Mouse (Mus musculus) CH12.LX (cell line): ENCODE measurements around the gene Unkl. TPM values are rescaled to one million over a fixed set of nuclear protein-coding genes. Genes with fewer than 3 reads are reported as not detected.

Experiments
- DNase-seq: peaks from one replicate; pipeline ENCODE4 v3.0.0-alpha.2; 2013; ENCODE audit errors: extremely low read depth
- H3K27ac ChIP-seq: 2 replicates; pipeline ENCODE4 v1.5.1; 2012; ENCODE audit warnings: low read depth, mild to moderate bottlenecking, control low read depth, moderate library complexity; ENCODE audit not compliant: insufficient read depth
- H3K27me3 ChIP-seq: replicated peaks from 2 replicates; pipeline ENCODE3; 2012; ENCODE audit warnings: inconsistent platforms
- H3K36me3 ChIP-seq, 2 experiments: replicated peaks in 1 of 2; 2 replicates each; pipeline versions ENCODE3 to v1.6.1; 2012; ENCODE audit warnings: inconsistent platforms in 1 of 2, low read length in 1 of 2, mild to moderate bottlenecking in 1 of 2, mixed read lengths in 1 of 2, moderate library complexity in 1 of 2; ENCODE audit not compliant: control insufficient read depth in 1 of 2, insufficient read depth in 1 of 2
- H3K4me1 ChIP-seq, 2 experiments: 2 replicates each; pipeline ENCODE4 v1.6.1; 2012; ENCODE audit warnings: inconsistent platforms in 1 of 2, moderate library complexity in 1 of 2; ENCODE audit not compliant: insufficient read depth in 2 of 2, control insufficient read depth in 1 of 2
- H3K4me2 ChIP-seq: 2 replicates; pipeline ENCODE4 v1.6.1; 2012; ENCODE audit warnings: low read depth, mild to moderate bottlenecking, control low read depth; ENCODE audit not compliant: poor library complexity, insufficient read depth, severe bottlenecking
- H3K4me3 ChIP-seq, 3 experiments: fragments of 150-350 bp in 1 of 3; sonication (generic) in 1 of 3; replicated peaks in 1 of 3; 2 replicates each; pipeline versions ENCODE3 to v1.5.1; 2011 to 2012; ENCODE audit warnings: low read depth in 2 of 3, low read length in 2 of 3, mild to moderate bottlenecking in 2 of 3, moderate library complexity in 2 of 3, control low read depth in 1 of 3, improper control_type of control experiment in 1 of 3, inconsistent platforms in 1 of 3, mixed read lengths in 1 of 3; ENCODE audit not compliant: poor library complexity in 1 of 3
- H3K79me2 ChIP-seq: replicated peaks from 2 replicates; pipeline ENCODE4 v1.6.1; 2012; ENCODE audit warnings: mild to moderate bottlenecking, moderate library complexity; ENCODE audit not compliant: control insufficient read depth, poor library complexity, insufficient read depth, severe bottlenecking; ENCODE audit errors: extremely low read depth
- H3K9ac ChIP-seq: 2 replicates; pipeline ENCODE4 v1.6.1; 2012; ENCODE audit warnings: low read depth, mild to moderate bottlenecking, control low read depth, moderate library complexity; ENCODE audit not compliant: insufficient read depth
- H3K9me3 ChIP-seq: replicated peaks from 2 replicates; pipeline ENCODE3; 2012; ENCODE audit warnings: low read length, inconsistent platforms, mixed read lengths
- CTCF ChIP-seq, 2 experiments: IDR thresholded peaks in 1 of 2; conservative IDR thresholded peaks in 1 of 2; 2 replicates each; pipeline ENCODE4 v1.5.1; 2011 to 2012; ENCODE audit warnings: low read depth in 2 of 2, low read length in 2 of 2, improper control_type of control experiment in 1 of 2, inconsistent platforms in 1 of 2, mild to moderate bottlenecking in 1 of 2, moderate library complexity in 1 of 2
- GABPA ChIP-seq: IDR thresholded peaks from 2 replicates; pipeline ENCODE4 v1.6.1; 2012; ENCODE audit warnings: low read depth, low read length, improper control_type of control experiment, inconsistent platforms; ENCODE audit not compliant: insufficient replicate concordance
- HCFC1 ChIP-seq: IDR thresholded peaks from 2 replicates; pipeline ENCODE4 v1.6.1; 2012; ENCODE audit warnings: low read depth, mild to moderate bottlenecking, inconsistent platforms, low read length, improper control_type of control experiment
- IRF4 ChIP-seq: IDR thresholded peaks from 2 replicates; pipeline ENCODE4 v1.6.1; 2014; ENCODE audit warnings: low read depth, mild to moderate bottlenecking, inconsistent platforms, low read length, improper control_type of control experiment
- JUN ChIP-seq: IDR thresholded peaks from 2 replicates; pipeline ENCODE4 v1.6.1; 2011; ENCODE audit warnings: low read depth, mild to moderate bottlenecking, low read length, improper control_type of control experiment, moderate library complexity; ENCODE audit not compliant: insufficient read depth
- MAFK ChIP-seq: IDR thresholded peaks from 2 replicates; pipeline ENCODE4 v1.6.1; 2011; ENCODE audit warnings: low read length, improper control_type of control experiment; ENCODE audit not compliant: insufficient replicate concordance
- MAX ChIP-seq: IDR thresholded peaks from 2 replicates; pipeline ENCODE4 v1.6.1; 2011; ENCODE audit warnings: low read length, improper control_type of control experiment
- MAZ ChIP-seq: IDR thresholded peaks from 2 replicates; pipeline ENCODE4 v1.6.1; 2012; ENCODE audit warnings: low read depth, mild to moderate bottlenecking, inconsistent platforms, low read length, improper control_type of control experiment, moderate library complexity
- MEF2A ChIP-seq: IDR thresholded peaks from 2 replicates; pipeline ENCODE4 v1.6.1; 2014; ENCODE audit warnings: low read depth, mild to moderate bottlenecking, inconsistent platforms, low read length, improper control_type of control experiment, borderline replicate concordance
- MXI1 ChIP-seq: IDR thresholded peaks from 2 replicates; pipeline ENCODE4 v1.6.1; 2011; ENCODE audit warnings: mild to moderate bottlenecking, low read depth, low read length, improper control_type of control experiment
- MYC ChIP-seq: IDR thresholded peaks from 2 replicates; pipeline ENCODE4 v1.6.1; 2011; ENCODE audit warnings: low read depth, mild to moderate bottlenecking, improper control_type of control experiment, low read length
- NELFE ChIP-seq: IDR thresholded peaks from 2 replicates; pipeline ENCODE4 v1.6.1; 2011; ENCODE audit warnings: low read depth, low read length, improper control_type of control experiment
- NRF1 ChIP-seq: IDR thresholded peaks from 2 replicates; pipeline ENCODE4 v1.6.1; 2014; ENCODE audit warnings: low read depth, mild to moderate bottlenecking, inconsistent platforms, low read length, improper control_type of control experiment, moderate library complexity
- POLR2A ChIP-seq: IDR thresholded peaks from 2 replicates; pipeline ENCODE4 v1.6.1; 2011; ENCODE audit warnings: low read depth, mild to moderate bottlenecking, improper control_type of control experiment, low read length
- RAD21 ChIP-seq: IDR thresholded peaks from 2 replicates; pipeline ENCODE4 v1.6.1; 2011; ENCODE audit warnings: low read depth, mild to moderate bottlenecking, low read length, improper control_type of control experiment, moderate library complexity
- RCOR1 ChIP-seq: conservative IDR thresholded peaks from 2 replicates; pipeline ENCODE4 v1.6.1; 2012; ENCODE audit warnings: low read depth, mild to moderate bottlenecking, inconsistent platforms, low read length, improper control_type of control experiment
- SIN3A ChIP-seq: IDR thresholded peaks from 2 replicates; pipeline ENCODE4 v1.6.1; 2012; ENCODE audit warnings: low read length, improper control_type of control experiment, inconsistent platforms
- SMC3 ChIP-seq: IDR thresholded peaks from 2 replicates; pipeline ENCODE4 v1.6.1; 2011; ENCODE audit warnings: low read depth, low read length, improper control_type of control experiment
- TBP ChIP-seq: conservative IDR thresholded peaks from 2 replicates; pipeline ENCODE4 v1.6.1; 2011; ENCODE audit warnings: low read depth, low read length, improper control_type of control experiment
- TCF12 ChIP-seq: IDR thresholded peaks from 2 replicates; pipeline ENCODE4 v1.6.1; 2014; ENCODE audit warnings: low read depth, mild to moderate bottlenecking, inconsistent platforms, low read length, improper control_type of control experiment
- UBTF ChIP-seq: IDR thresholded peaks from 2 replicates; pipeline ENCODE4 v1.6.1; 2012; ENCODE audit warnings: low read depth, mild to moderate bottlenecking, inconsistent platforms, low read length, improper control_type of control experiment, moderate library complexity
- USF2 ChIP-seq: conservative IDR thresholded peaks from 2 replicates; pipeline ENCODE4 v1.6.1; 2011; ENCODE audit warnings: low read depth, low read length, improper control_type of control experiment
- ZC3H11A ChIP-seq: IDR thresholded peaks from 2 replicates; pipeline ENCODE4 v1.6.1; 2012; ENCODE audit warnings: low read depth, mild to moderate bottlenecking, inconsistent platforms, low read length, improper control_type of control experiment
- ZNF384 ChIP-seq: IDR thresholded peaks from 2 replicates; pipeline ENCODE4 v1.6.1; 2012; ENCODE audit warnings: low read depth, low read length, improper control_type of control experiment, inconsistent platforms
- dilution Hi-C: fragments of 300-500 bp; cut with MboI; formaldehyde crosslinking; loops from 2 replicates; pipeline ENCODE4 v1.14.3; 2020; ENCODE audit warnings: low sequenced_read_pairs; ENCODE audit not compliant: extremely low pct_unique_long_range_greater_than_20kb, extremely low pct_ligation_motif_present
- in situ Hi-C: fragments of 300-500 bp; cut with MboI; formaldehyde crosslinking; loops from 3 replicates; pipeline ENCODE4 v1.14.3; 2019; ENCODE audit warnings: low sequenced_read_pairs, low pct_ligation_motif_present, low pct_unique_long_range_greater_than_20kb, mixed read lengths
- polyA plus RNA-seq: library from polyadenylated mRNA; unstranded; fragments of >175 nt; gene quantifications from 2 replicates; pipeline ENCODE4 v1.2.1, GENCODE M21; 2012; ENCODE audit warnings: low read depth; ENCODE audit not compliant: insufficient read length
- total RNA-seq, 2 experiments: library from RNA; depleted of rRNA; stranded (reverse); fragments of 300-350 nt in 1 of 2; fragments of >200 nt in 1 of 2; gene quantifications; 2 replicates each; pipeline ENCODE4 v1.2.3; 2012 to 2014

Unkl gene
- total and polyA plus RNA-seq, 3 experiments = 12.0 to 17.2 (median 14.3) TPM

DNA sequence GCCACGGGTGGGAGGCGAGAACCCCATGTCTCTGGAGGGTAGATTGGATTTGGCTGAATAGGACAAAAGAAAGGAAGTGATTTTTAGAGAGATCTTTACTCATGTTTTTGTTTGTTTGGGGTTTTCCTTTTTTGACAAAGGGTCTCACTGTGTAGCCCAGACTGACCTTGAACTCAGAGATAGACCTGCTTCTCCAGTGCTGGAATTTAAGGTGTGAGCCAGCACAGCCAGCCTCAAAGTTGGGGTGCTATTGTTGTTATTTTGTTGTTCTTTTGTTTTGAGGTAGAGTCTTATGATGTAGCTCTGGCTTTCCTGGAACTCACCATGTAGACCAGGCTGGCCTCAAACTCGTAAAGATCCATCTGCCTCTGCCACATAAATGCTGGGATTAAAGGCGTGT lies 14.2 kb downstream of the Unkl start:
- dilution Hi-C loops (no loop called here), in situ Hi-C loops (no loop called here)

DNA sequence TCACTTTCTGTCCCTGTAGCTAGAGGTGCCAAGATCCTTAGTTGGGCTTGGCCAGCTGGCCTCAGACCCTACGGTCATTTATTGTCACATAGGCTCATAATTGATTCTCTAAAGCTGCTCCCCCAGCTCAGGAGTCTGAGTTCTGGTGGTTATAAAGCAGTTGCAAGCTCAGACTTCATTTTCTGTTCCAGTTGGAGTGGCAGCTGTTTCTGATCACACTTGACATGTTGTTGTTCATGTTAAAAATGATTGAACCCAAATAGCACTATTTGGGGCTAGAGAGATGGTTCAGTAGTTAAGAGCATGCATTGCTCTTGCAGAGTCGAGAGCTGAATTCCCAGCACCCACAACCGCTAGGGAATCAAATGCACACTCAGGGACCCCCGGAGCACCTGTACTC lies 21.8 kb downstream of the Unkl start:
- Histone ChIP-seq H3K4me1 (peaks cover 4 to 16% of the 10 kb centered on the region in 2 experiments; a peak in 2 of 4 replicates), H3K4me2 (no peak overlapping the region), H3K36me3 (peaks cover 73 to 92% of the 10 kb centered on the region in 2 experiments), H3K9ac (no peak overlapping the region), H3K79me2 (no peaks in the 10 kb centered on the region), H3K27me3 (no peaks in the 10 kb centered on the region), H3K4me3 (no peak overlapping the region), H3K27ac (no peak overlapping the region), H3K9me3 (no peaks in the 10 kb centered on the region)
- in situ Hi-C loops (no loop called here), dilution Hi-C loops (no loop called here)
- no peak for DNase-seq
- TF ChIP-seq TBP (no peak), SMC3 (no peak), MAFK (no peak), MYC (no peak), SIN3A (no peak), RCOR1 (no peak), JUN (no peak), TCF12 (no peak), NELFE (no peak), RAD21 (no peak), MAX (no peak), USF2 (no peak)

More for the DNA sequence above, 14.2 kb downstream of the Unkl start:
- TF ChIP-seq MAX (no peak), HCFC1 (no peak), MEF2A (no peak), ZC3H11A (no peak), IRF4 (no peak), ZNF384 (no peak), MXI1 (no peak), NELFE (no peak), POLR2A (no peak), JUN (no peak), CTCF (conservative IDR thresholded peaks at IDR 0.05 in 1 of 2, IDR thresholded peaks at IDR 0.05 in 1 of 2; ENCODE audit: low read depth in 2 of 2, low read length in 2 of 2) (no peak), USF2 (no peak), GABPA (no peak), MAZ (no peak), UBTF (no peak), NRF1 (no peak)
- Histone ChIP-seq H3K4me2 (no peak overlapping the region), H3K79me2 (no peaks in the 10 kb centered on the region; the same call in 1 of the 2 replicates), H3K36me3 (peaks cover 55 to 81% of the 10 kb centered on the region in 2 experiments), H3K4me1 (no peaks in the 10 kb centered on the region; a peak in 1 of 4 replicates), H3K9ac (no peak overlapping the region), H3K4me3 (no peak overlapping the region), H3K27ac (no peak overlapping the region), H3K9me3 (no peaks in the 10 kb centered on the region), H3K27me3 (no peaks in the 10 kb centered on the region)
- no peak for DNase-seq
